Mouse (Mus musculus): Measurements from ENCODE around the gene Gm20425.

DNA sequence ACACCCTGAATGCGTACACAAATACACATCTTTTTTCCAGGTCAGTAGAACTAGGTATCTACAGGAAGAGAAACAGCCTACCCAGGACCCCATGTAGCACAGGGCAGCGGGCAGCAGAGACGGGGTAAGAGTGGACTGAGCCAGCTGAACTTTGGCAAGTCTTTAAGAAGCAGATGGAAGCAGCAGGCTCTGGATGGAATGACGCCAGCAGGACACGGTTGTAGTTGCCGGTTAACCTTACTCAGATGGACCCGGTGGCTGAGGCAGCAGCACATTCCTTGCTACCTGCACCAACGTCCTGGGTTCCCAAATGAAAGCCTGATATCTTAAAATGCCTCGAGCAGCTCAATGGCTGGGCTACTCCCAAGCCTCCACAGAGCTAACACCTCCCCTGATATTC is 43.4 kb downstream of the Gm20425 start:
- TF ChIP-seq CTCF (IDR thresholded peaks at IDR 0.05; ENCODE audit: insufficient read depth, low read depth, low read length) (no peak), POLR2A (IDR thresholded peaks at IDR 0.05; ENCODE audit: insufficient read depth, low read depth, low read length) (no peak)

Measured in olfactory bulb, adult 2 months (tissue).